Mouse (Mus musculus) lung, adult 2 months (tissue): ENCODE results near the gene Olfr544.

Experiments
- CTCF ChIP-seq: fragments of 200-500 bp; IDR thresholded peaks from 2 replicates; pipeline ENCODE4 v1.5.1; 2011; ENCODE audit warnings: mild to moderate bottlenecking, low read length, control low read depth; ENCODE audit not compliant: insufficient read depth
- POLR2A ChIP-seq: fragments of 200-500 bp; IDR thresholded peaks from 2 replicates; pipeline ENCODE4 v1.6.1; 2011; ENCODE audit warnings: low read depth, mild to moderate bottlenecking, control low read depth, low read length, borderline replicate concordance; ENCODE audit errors: extremely low read depth

GRCm38 (mm10) chr7:102511927-102512326 is 23.8 kb upstream of the Olfr544 start:
- TF ChIP-seq POLR2A (no peak), CTCF (no peak)
